Mouse (Mus musculus): ENCODE data around the gene Glod5. TPM values are rescaled to one million over a fixed set of nuclear protein-coding genes. Genes with fewer than 3 reads are reported as not detected.

Glod5 gene
- total and polyA plus RNA-seq, 2 experiments: not detected

- Histone ChIP-seq H3K4me3 (ENCODE audit: insufficient read depth, low read depth, low read length) (no peak overlapping the region), H3K27me3 (ENCODE audit: control insufficient read depth, insufficient read depth, low read length) (no peaks in the 10 kb centered on the region), H3K36me3 (ENCODE audit: control insufficient read depth, insufficient read depth, low read length) (no peaks in the 10 kb centered on the region), H3K79me2 (ENCODE audit: control insufficient read depth, insufficient read depth, low read length) (no peaks in the 10 kb centered on the region), H3K9ac (ENCODE audit: low read depth, low read length) (no peak overlapping the region), H3K27ac (replicated peaks; ENCODE audit: insufficient read depth, low read depth, low read length) (no peak overlapping the region), H3K4me1 (ENCODE audit: control insufficient read depth, insufficient read depth, low read length) (no peaks in the 10 kb centered on the region)
- WGBS: 77% methylated on average over 4 of the region's 4 CpGs
- DNase-seq (ENCODE audit: extremely low read depth, low read depth, low spot score): peak; percentile 36
- no peak for TF ChIP-seq CTCF (IDR thresholded peaks at IDR 0.05; ENCODE audit: low read depth, low read length)
- no peak for TF ChIP-seq POLR2A (IDR thresholded peaks at IDR 0.05; ENCODE audit: extremely low read depth, insufficient read depth, low read length)
Measured at GRCm38 (mm10) chrX:8002971-8003370, 15.3 kb downstream of the Glod5 start.

- no peaks in the 10 kb centered on the region for H3K27me3 ChIP-seq (ENCODE audit: control insufficient read depth, insufficient read depth, low read length)
- DNase-seq (ENCODE audit: extremely low read depth, low read depth, low spot score): peak; percentile 64
- no peaks in the 10 kb centered on the region for H3K4me1 ChIP-seq (ENCODE audit: control insufficient read depth, insufficient read depth, low read length)
- H3K27ac ChIP-seq (replicated peaks; ENCODE audit: insufficient read depth, low read depth, low read length): no peak overlapping the region
- 51% methylated on average over 5 of the region's 5 CpGs for WGBS
- H3K79me2 ChIP-seq (ENCODE audit: control insufficient read depth, insufficient read depth, low read length): no peaks in the 10 kb centered on the region
- H3K4me3 ChIP-seq (ENCODE audit: insufficient read depth, low read depth, low read length): no peak overlapping the region
- no peak overlapping the region for H3K9ac ChIP-seq (ENCODE audit: low read depth, low read length)
- TF ChIP-seq POLR2A (IDR thresholded peaks at IDR 0.05; ENCODE audit: extremely low read depth, insufficient read depth, low read length) (no peak), CTCF (IDR thresholded peaks at IDR 0.05; ENCODE audit: low read depth, low read length) (no peak)
- H3K36me3 ChIP-seq (ENCODE audit: control insufficient read depth, insufficient read depth, low read length): no peaks in the 10 kb centered on the region
Measured at GRCm38 (mm10) chrX:8002001-8002400, 16.3 kb downstream of the Glod5 start.

- Histone ChIP-seq H3K4me1 (ENCODE audit: control insufficient read depth, insufficient read depth, low read length) (no peaks in the 10 kb centered on the region), H3K79me2 (ENCODE audit: control insufficient read depth, insufficient read depth, low read length) (no peaks in the 10 kb centered on the region), H3K27ac (replicated peaks; ENCODE audit: insufficient read depth, low read depth, low read length) (no peak overlapping the region), H3K27me3 (ENCODE audit: control insufficient read depth, insufficient read depth, low read length) (no peaks in the 10 kb centered on the region), H3K4me3 (ENCODE audit: insufficient read depth, low read depth, low read length) (no peak overlapping the region), H3K9ac (ENCODE audit: low read depth, low read length) (no peak overlapping the region), H3K36me3 (ENCODE audit: control insufficient read depth, insufficient read depth, low read length) (no peaks in the 10 kb centered on the region)
- WGBS: 67% methylated on average over 3 of the region's 3 CpGs
- DNase-seq (ENCODE audit: extremely low read depth, low read depth, low spot score): no peak
- no peak for TF ChIP-seq POLR2A (IDR thresholded peaks at IDR 0.05; ENCODE audit: extremely low read depth, insufficient read depth, low read length)
- TF ChIP-seq CTCF (IDR thresholded peaks at IDR 0.05; ENCODE audit: low read depth, low read length): no peak
Measured at GRCm38 (mm10) chrX:8000546-8001192, 17.6 kb downstream of the Glod5 start.

- Histone ChIP-seq H3K36me3 (ENCODE audit: control insufficient read depth, insufficient read depth, low read length) (no peaks in the 10 kb centered on the region), H3K79me2 (ENCODE audit: control insufficient read depth, insufficient read depth, low read length) (no peaks in the 10 kb centered on the region), H3K27me3 (ENCODE audit: control insufficient read depth, insufficient read depth, low read length) (no peaks in the 10 kb centered on the region), H3K4me1 (ENCODE audit: control insufficient read depth, insufficient read depth, low read length) (no peaks in the 10 kb centered on the region), H3K9ac (ENCODE audit: low read depth, low read length) (no peak overlapping the region), H3K4me3 (ENCODE audit: insufficient read depth, low read depth, low read length) (no peak overlapping the region), H3K27ac (replicated peaks; ENCODE audit: insufficient read depth, low read depth, low read length) (no peak overlapping the region)
- TF ChIP-seq CTCF (IDR thresholded peaks at IDR 0.05; ENCODE audit: low read depth, low read length): no peak
- no peak for TF ChIP-seq POLR2A (IDR thresholded peaks at IDR 0.05; ENCODE audit: extremely low read depth, insufficient read depth, low read length)
- 72% methylated on average over 10 of the region's 10 CpGs for WGBS
- no peak for DNase-seq (ENCODE audit: extremely low read depth, low read depth, low spot score)
Measured at GRCm38 (mm10) chrX:7993068-7993735, 25.1 kb downstream of the Glod5 start.

DNA sequence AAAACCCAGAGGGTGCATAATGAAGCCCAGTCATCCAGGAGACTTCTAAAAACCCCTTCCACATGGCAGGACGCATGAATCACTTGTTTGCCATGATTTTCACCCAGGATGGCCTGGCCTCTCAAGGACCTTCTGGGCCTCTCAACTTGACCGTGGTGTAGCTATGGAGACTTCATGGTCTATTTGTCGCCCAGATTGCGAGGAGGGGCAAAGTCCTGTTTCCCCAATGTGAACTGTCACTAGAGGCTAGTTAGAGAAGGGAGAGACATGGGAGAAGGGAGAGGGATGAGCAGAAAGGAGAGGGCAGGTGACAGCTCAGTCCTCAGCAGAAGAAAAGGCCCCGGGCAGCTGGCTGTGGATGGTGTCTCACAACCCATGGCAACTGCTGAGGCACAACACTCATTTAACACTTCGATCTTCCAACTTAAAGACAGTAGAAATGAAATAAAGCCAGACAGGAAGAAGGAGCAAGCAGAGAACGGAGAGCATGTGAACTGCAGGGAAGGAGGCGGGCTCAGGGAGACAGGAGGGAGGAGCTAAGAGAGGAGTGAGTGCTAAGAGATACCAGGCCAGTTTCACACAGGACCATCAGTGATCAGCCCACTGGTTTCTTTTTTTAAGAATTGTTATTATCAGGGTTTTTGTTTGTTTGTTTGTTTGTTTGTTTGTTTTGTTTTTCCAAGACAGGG, 25.8 kb downstream of the Glod5 start:
- DNase-seq (ENCODE audit: extremely low read depth, low read depth, low spot score): no peak

More for the DNA sequence above, 25.8 kb downstream of the Glod5 start:
- H3K9ac ChIP-seq (ENCODE audit: low read depth, low read length): no peak overlapping the region
- no peaks in the 10 kb centered on the region for H3K4me1 ChIP-seq (ENCODE audit: control insufficient read depth, insufficient read depth, low read length)
- TF ChIP-seq CTCF (IDR thresholded peaks at IDR 0.05; ENCODE audit: low read depth, low read length): no peak
- TF ChIP-seq POLR2A (IDR thresholded peaks at IDR 0.05; ENCODE audit: extremely low read depth, insufficient read depth, low read length): no peak
- WGBS: 45% methylated on average over 8 of the region's 8 CpGs
- no peaks in the 10 kb centered on the region for H3K36me3 ChIP-seq (ENCODE audit: control insufficient read depth, insufficient read depth, low read length)
- no peak overlapping the region for H3K4me3 ChIP-seq (ENCODE audit: insufficient read depth, low read depth, low read length)
- H3K27me3 ChIP-seq (ENCODE audit: control insufficient read depth, insufficient read depth, low read length): no peaks in the 10 kb centered on the region
- H3K79me2 ChIP-seq (ENCODE audit: control insufficient read depth, insufficient read depth, low read length): no peaks in the 10 kb centered on the region
- no peak overlapping the region for H3K27ac ChIP-seq (replicated peaks; ENCODE audit: insufficient read depth, low read depth, low read length)

Data from liver, adult 2 months (tissue).